Mouse (Mus musculus) layer of hippocampus, adult 2 months (tissue): ENCODE measurements around the gene Adipoq. TPM values are rescaled to one million over a fixed set of nuclear protein-coding genes. Genes with fewer than 3 reads are reported as not detected.
"Not testable (repeated sequence)": the region's sequence is repeated elsewhere in the genome, so short reads cannot be mapped to it uniquely, and the experiment has no call there.

Source experiments
- DNase-seq, 2 experiments: peaks; one replicate each; pipeline ENCODE4 v3.0.0; 2022; ENCODE audit warnings: low spot score in 2 of 2
- H3K27ac ChIP-seq: fragments of 200-600 bp; 2 replicates; pipeline ENCODE4 v1.8.1; 2022
- H3K4me3 ChIP-seq: fragments of 200-600 bp; 2 replicates; pipeline ENCODE4 v1.8.1; 2022; ENCODE audit warnings: mild to moderate bottlenecking
- CTCF ChIP-seq: fragments of 200-600 bp; conservative IDR thresholded peaks from 2 replicates; pipeline ENCODE4 v1.8.1; 2022; ENCODE audit warnings: antibody characterized with exemption, mild to moderate bottlenecking, moderate library complexity
- long read RNA-seq, 2 experiments: library from polyadenylated mRNA; stranded (forward); transcript quantifications; one replicate each; pipeline ENCODE4 v2.0.0; 2021; ENCODE audit warnings: borderline mapping rate in 2 of 2
- total RNA-seq, 2 experiments: library from RNA; stranded (reverse); gene quantifications; 2 replicates each; pipeline ENCODE4 v1.2.3; 2021

Adipoq gene
- total RNA-seq = not detected
- long read RNA-seq, experiment 1 = 0 reads
- long read RNA-seq, experiment 2 = 0 reads

DNA sequence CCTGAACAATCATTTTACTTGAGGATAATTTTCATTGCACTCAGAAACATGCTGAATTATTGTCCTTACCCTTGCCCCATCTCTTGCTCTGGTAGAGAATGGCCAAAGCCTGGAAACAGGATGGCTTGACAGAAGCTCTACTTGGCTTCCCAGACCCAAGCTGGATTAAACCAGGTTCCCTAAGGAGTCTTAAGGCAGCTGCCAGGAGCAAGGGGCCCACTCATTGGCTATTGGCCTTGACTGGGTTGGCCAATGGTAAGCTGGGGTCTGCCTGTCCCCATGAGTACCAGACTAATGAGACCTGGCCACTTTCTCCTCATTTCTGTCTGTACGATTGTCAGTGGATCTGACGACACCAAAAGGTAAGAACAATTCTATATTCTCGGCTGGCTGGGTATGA, at the start of gene Adipoq:
Gene Adipoq (plus strand): TSS at position 257 of the 400 bp plus-strand sequence.
- no peak for TF ChIP-seq CTCF
- no peak within 1 kb of the TSS for H3K4me3 ChIP-seq
- H3K27ac ChIP-seq = no peak within 1 kb of the TSS
- DNase-seq = no peak

DNA sequence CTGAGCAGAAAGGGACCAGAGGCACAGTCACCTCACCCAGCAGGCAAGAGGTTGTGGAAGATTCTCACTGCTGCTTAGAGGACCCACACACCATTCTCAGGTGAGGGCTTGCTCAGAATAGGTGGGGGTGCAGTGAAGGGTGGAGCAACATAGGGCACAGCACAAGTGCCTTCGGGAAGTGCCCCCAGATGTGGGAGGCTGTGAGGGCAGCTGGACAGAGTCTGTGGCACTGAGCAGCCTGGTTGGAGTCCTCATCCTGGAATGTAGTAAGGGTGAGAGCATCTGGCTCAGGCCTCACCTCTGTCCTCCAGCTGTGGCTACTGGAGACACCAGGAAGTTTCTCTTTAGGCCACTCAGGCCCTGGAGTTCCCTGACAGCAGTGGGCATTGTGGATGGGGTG, 49.5 kb upstream of the Adipoq start:
- DNase-seq, H3K4me3 ChIP-seq: not testable (repeated sequence)
- peak overlapping the region; percentile 70; the same call in 1 of the 2 replicates for H3K27ac ChIP-seq

DNA sequence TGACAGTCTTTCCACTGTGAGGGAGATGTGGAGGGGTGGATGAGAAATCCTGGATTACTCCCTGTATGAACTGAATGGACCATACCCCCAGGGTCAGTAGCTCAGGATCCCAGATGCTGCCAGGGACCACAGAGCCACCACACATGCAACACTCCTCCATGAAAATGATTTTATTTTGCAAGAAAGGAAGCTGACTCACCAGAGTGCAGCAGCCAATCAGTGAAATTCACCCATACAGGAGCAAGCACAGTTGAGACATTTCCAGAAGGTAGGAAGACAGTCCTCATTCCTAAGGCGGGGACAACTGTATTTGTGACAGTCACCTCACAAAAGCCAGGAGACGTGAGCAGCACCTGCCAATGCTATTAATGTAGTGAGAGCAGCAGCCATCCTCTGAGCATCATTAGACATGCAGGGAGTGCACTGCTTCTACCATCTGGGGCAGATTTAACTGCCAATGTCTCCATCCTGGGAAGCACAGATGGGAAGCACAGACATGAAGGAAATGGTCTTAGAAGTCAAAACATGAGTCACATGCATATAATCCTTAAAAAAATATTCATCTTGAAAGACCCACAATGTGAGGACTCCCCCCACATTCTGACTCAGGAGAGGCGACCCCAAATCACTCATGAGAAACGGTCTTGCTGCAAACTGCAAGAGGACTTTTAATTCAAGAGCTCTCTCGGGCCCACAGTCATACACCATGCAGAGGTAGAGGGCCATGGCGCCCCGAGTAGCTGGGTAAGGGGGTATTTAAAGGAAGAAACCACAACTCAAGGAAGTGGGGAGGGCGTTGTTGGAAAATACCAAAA, 48.8 kb upstream of the Adipoq start:
- peak overlapping the region; percentile 70 for H3K27ac ChIP-seq
- H3K4me3 ChIP-seq = not testable (repeated sequence)
- peak; percentile 34 to 50 for DNase-seq

DNA sequence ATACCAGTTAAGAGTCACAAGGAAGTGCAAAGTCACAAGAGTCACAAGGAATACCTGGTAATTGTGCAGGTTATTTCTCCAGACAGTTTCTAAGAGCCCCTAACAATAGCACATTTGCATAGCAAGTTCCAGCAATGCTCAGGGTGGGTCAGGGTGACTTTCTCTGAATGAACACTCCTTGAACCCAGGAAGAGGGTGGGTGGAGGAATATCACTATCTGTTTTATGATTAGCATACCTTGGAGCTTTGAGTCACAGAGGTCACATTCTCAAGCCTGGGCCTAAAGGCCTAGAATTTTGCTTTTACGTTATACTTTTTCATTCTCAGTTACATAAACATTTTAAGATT, 48.3 kb upstream of the Adipoq start:
- not testable (repeated sequence) for H3K4me3 ChIP-seq, DNase-seq, H3K27ac ChIP-seq

DNA sequence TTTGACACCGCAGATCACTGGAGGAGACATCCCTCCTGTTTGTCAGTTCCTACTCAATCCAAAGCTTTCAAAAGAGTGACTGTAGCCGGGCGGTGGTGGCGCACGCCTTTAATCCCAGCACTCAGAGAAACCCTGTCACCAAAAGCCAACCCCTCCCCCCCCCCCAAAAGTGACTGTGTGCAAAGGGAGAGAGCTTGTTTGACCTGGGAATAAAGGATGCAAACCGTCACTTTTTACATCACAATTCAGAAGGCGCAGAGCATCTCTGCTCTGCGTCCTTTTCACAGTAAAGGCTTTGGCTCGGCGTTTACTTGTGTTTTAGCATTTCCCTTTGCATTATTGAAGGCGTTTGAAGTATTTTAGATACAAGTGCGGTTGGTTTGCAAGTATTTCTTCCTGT, 46.7 kb upstream of the Adipoq start:
- Histone ChIP-seq H3K4me3 (peak overlapping the region; percentile 34), H3K27ac (peak overlapping the region; percentile 57)
- no peak for TF ChIP-seq CTCF
- DNase-seq = no peak

DNA sequence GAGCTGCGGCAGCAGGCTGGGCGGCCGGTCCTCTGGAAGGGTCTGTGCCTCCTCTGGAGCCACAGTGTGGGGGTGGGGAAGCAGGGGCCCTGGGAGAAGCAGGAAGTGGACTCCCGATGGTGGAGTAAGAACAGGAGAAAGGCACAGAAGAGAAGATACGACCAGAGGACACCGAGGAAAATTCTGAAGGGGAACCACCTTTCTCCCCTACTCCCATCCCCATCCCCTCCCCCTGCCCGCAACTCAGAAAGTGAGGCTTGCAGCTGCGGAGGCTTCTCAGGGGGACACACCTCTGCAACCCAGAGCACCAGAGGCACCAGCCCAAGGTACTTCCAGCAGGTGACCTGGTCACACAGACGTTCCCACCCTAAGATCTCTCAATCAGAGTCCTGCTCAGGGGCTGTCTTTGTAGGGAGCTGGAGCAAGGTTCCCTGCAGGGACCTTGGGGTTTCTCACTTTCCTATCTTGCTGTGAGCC, 46.2 kb upstream of the Adipoq start:
- peak overlapping the region; percentile 57 for H3K27ac ChIP-seq
- no peak for DNase-seq
- no peak for TF ChIP-seq CTCF
- peak overlapping the region; percentile 34 for H3K4me3 ChIP-seq

DNA sequence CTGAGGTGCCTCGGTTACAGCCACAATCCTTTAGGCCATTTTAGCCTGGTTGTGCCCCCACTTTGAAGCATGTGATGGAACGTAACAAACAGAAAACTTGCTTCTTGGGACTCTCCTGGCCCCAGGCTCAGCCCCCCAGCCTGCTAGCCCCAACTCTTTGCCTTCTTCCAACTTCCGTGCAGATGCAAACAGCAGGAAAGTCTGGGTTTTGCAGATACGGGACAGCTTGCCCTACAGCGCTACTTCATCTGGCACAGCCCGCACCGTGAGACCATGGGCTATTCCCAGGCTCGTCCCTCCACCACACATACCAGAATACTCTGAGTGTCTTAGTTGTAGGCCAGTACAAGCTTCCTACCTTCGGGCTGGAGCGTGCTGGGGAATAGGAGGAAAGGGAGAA, 45.7 kb upstream of the Adipoq start:
- Histone ChIP-seq H3K4me3 (no peak overlapping the region), H3K27ac (no peak overlapping the region; the same call in 1 of the 2 replicates)
- TF ChIP-seq CTCF = no peak
- no peak for DNase-seq

DNA sequence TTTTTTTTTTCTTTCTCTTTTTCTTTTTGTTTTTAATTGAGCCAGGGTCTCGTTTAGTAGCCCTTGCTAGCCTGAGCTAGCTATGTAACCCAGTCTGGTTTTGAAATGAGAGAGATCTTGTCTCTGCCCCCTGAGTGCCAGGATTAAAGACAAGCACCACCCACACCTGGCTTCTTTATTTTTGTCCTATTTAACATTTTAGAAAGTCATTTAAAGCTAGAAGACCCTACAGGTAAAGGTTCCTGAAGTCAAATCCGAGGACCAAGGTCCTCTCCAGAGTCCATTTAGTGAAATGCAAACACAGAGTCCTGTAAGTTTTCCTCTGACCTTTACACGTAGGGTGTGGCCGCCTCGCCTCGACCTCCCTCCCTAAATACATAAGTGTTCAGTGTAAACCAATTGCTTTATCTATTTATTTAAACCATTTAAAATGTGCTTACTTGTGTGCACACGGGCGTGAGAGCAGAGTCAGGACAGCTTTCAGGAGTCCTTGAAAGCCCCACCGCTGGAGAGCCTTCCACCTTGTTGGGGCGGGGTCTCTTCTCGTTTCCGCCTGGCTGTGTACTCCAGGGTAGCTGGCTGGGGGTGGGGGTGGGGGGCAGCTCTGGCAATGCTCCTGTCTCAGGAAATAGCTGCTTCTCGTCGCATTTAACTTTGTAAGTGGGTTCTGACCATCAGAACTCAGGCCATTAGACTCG, 43.8 kb upstream of the Adipoq start:
- no peak overlapping the region for H3K27ac ChIP-seq
- no peak for TF ChIP-seq CTCF
- no peak overlapping the region for H3K4me3 ChIP-seq
- no peak for DNase-seq

DNA sequence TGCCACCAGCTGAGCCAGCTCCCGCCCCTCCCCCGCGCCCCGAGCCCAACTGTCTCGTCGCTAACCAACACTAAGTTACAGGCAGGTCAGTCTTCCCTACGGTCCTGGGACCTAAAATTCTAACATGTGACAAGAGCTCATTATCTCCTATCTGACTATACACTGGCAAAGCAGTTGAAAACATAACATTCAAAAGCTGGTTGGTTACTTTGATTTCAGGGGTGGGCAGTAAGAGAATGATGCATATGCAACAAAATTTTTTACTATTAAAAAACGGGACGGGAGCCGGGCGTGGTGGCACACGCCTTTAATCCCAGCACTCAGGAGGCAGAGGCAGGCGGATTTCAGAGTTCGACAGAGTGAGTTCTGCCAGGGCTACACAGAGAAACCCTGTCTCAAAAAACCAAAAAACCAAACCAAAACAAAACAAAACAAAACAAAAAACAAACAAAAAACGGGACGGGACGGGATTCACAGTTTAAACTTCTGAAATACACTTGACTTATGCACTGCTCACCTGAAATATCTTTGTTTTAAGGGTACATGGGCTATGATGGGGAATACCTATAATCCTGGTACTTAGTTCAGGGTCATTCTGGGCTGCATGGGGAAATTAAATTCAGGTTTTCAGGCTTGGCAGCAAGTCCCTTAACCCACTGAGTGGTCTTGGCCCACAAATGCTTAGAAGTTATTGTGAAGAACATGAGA, 43.1 kb upstream of the Adipoq start:
- no peak for TF ChIP-seq CTCF
- no peak for DNase-seq
- Histone ChIP-seq H3K27ac (no peak overlapping the region), H3K4me3 (no peak overlapping the region)

DNA sequence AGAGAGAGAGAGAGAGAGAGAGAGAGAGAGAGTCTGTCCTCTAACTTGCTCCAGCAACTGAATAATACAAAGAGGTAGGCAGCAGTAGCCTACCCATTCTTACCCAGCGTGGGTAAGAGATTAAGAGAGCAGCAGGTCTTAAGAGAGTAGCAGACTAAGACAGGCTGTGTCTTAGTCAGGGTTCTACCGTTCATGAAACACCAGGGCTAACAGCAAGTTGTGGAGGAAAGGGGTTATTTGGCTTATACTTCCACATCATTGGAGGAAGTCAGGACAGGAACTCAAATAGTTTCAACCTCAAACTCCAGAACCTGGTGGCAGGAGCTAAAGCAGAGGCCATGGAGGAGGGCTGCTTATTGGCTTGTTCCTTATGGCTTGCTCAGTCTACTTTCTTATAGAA, 42.5 kb upstream of the Adipoq start:
- TF ChIP-seq CTCF = no peak
- no peak for DNase-seq
- no peak overlapping the region for H3K27ac ChIP-seq

DNA sequence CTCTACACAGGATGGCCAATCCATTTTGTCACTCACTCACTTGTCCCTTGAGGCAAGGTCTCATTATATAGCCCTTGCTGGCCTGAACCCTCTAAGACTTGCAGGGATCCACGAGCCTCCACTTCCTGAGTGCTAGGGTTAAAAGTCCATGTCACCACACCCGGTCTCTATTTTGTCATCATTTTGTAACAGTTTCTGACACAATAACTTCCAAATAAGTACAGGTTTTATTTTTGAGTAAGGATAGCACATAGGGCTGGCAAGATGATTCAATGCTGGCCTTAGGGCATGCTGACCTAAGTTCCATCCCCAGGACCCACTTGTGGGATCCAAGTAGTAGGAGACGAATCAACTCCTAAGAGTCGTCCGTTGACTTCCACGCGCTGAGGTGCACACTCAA, 40.2 kb upstream of the Adipoq start:
- Histone ChIP-seq H3K4me3 (no peak overlapping the region), H3K27ac (no peak overlapping the region)
- no peak for TF ChIP-seq CTCF
- DNase-seq = no peak

More for the DNA sequence above, 42.5 kb upstream of the Adipoq start:
- H3K4me3 ChIP-seq = no peak overlapping the region

DNA sequence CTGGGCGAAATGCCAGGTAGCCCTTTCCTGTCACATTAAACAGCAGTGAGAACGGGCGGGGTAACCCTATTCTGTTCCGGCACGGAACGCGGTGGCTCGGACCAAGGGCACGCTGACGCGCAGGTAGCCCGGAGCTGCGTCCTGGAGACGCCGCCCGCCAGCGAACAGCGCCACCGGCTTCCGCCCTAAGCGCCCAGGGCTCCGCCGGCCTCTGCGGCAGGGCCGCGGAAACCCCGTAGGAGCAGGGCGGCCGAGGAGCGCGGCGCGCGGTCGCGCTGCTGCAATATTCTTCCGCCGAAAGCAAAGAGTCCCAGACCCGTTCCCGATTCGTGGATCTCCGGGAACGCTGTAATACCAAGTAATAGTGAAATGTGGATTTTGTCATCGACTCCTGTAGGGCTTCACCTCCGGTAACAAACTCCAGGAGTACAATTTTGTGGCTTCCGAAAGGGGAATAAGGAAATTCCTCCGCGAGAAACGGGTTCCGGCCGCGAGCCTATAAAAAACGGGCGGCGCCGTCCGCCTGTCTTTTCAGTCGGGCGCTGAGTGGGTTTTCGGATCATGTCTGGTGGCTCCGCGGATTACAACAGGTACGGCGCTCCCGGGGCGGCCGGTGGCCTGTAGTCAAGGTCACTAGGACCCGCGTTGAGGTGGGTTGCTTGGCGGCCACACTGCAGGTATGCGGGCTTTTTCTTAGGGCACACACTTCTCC, 38.9 kb upstream of the Adipoq start, which contains the start of gene Eif4a2:
Gene Eif4a2 (plus strand): TSS at position 214 of the 712 bp plus-strand sequence.
- peak; percentile 46; the same call in 1 of the 2 replicates for TF ChIP-seq CTCF

More for the DNA sequence above, 38.9 kb upstream of the Adipoq start, which contains the start of gene Eif4a2:
- H3K4me3 ChIP-seq = peak within 1 kb of the TSS; percentile 100
- peak; percentile 87 to 91 for DNase-seq
- peak within 1 kb of the TSS; percentile 100 for H3K27ac ChIP-seq
